Mouse (Mus musculus) megakaryocyte, embryonic 14.5 days (primary cell): ENCODE data around the gene Cbfa2t3.

Experiments
- FLI1 ChIP-seq: IDR thresholded peaks from 2 replicates; pipeline ENCODE4 v1.6.1; 2012; ENCODE audit warnings: low read length, inconsistent platforms, mixed read lengths
- GATA1 ChIP-seq: IDR thresholded peaks from 3 replicates; pipeline ENCODE4 v1.6.1; 2012; ENCODE audit warnings: mixed read lengths, low read length, inconsistent platforms, borderline replicate concordance

DNA sequence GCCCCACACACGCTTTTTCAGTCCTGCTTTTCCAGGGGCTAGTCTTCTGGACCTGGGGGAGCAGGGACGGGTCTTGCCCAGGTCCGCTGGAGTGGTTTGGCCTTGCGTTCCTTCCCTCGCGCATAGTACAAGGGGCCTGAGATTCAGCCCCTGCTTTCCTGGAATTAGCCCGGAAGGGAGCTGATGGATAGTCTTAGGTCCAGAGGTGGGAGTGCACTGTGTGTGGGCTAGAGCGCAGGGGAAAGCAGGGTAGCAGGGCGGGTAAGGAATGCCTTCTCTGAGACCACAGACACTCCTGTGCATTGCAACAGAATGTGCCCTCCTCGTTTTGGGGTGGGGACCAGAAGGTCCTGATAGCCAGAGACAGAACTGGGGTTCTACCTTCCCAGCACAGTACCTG is 121.8 kb downstream of the Cbfa2t3 start:
- TF ChIP-seq GATA1 (no peak), FLI1 (no peak)
